Mouse (Mus musculus) olfactory bulb, adult 2 months (tissue): ENCODE measurements around the gene Nrxn3. TPM values are rescaled to one million over a fixed set of nuclear protein-coding genes. Genes with fewer than 3 reads are reported as not detected.

Source experiments
- H3K27ac ChIP-seq: fragments of 200-500 bp; 2 replicates; pipeline ENCODE4 v1.5.1; 2012; ENCODE audit warnings: low read depth, low read length; ENCODE audit not compliant: insufficient read depth
- H3K4me1 ChIP-seq: fragments of 200-500 bp; 2 replicates; pipeline ENCODE4 v1.6.1; 2012; ENCODE audit warnings: low read length; ENCODE audit not compliant: control insufficient read depth, insufficient read depth
- H3K4me3 ChIP-seq: fragments of 200-500 bp; 2 replicates; pipeline ENCODE4 v1.5.1; 2012; ENCODE audit warnings: mild to moderate bottlenecking, low read depth, low read length, moderate library complexity; ENCODE audit not compliant: insufficient read depth
- CTCF ChIP-seq: fragments of 200-500 bp; IDR thresholded peaks from 2 replicates; pipeline ENCODE4 v1.5.1; 2012; ENCODE audit warnings: low read depth, mild to moderate bottlenecking, low read length, moderate library complexity; ENCODE audit not compliant: insufficient read depth
- POLR2A ChIP-seq: fragments of 200-500 bp; IDR thresholded peaks from 2 replicates; pipeline ENCODE4 v1.6.1; 2012; ENCODE audit warnings: mild to moderate bottlenecking, low read depth, low read length, moderate library complexity; ENCODE audit not compliant: insufficient read depth
- WGBS: fragments of 180-500 bp; shearing (Covaris S2); methylation state at CpG from one replicate; pipeline ENCODE4 v1.1.7; 2018; 5-methylcytosine and 5-hydroxymethylcytosine counted together
- polyA plus RNA-seq: library from polyadenylated mRNA; stranded (reverse); fragments of >200 nt; gene quantifications from 2 replicates; pipeline ENCODE4 v1.2.4, GENCODE M21; 2012; ENCODE audit warnings: low replicate concordance; ENCODE audit not compliant: missing spikeins, insufficient read depth, insufficient read length

Nrxn3 gene
- polyA plus RNA-seq, 1 experiment, result not detected

GRCm38 (mm10) chr12:89470226-89470625, 747.5 kb downstream of the Nrxn3 start:
- 78% methylated on average over 2 of the region's 2 CpGs for WGBS
- Histone ChIP-seq H3K4me1 (no peaks in the 10 kb centered on the region), H3K27ac (no peak overlapping the region)

GRCm38 (mm10) chr12:89471289-89471688, 748.6 kb downstream of the Nrxn3 start:
- WGBS, result 35% methylated on average over 2 of the region's 2 CpGs
- no peak overlapping the region for H3K4me3 ChIP-seq
- H3K4me1 ChIP-seq, result no peaks in the 10 kb centered on the region
- H3K27ac ChIP-seq, result no peak overlapping the region
- no peak for TF ChIP-seq CTCF
- no peak for TF ChIP-seq POLR2A

More at GRCm38 (mm10) chr12:89470226-89470625, 747.5 kb downstream of the Nrxn3 start:
- H3K4me3 ChIP-seq, result no peak overlapping the region
- no peak for TF ChIP-seq CTCF
- TF ChIP-seq POLR2A, result no peak

- TF ChIP-seq POLR2A (no peak), CTCF (no peak)
- Histone ChIP-seq H3K27ac (no peak overlapping the region), H3K4me1 (no peaks in the 10 kb centered on the region), H3K4me3 (no peak overlapping the region)
- 31% methylated on average over 4 of the region's 4 CpGs for WGBS
Measured at GRCm38 (mm10) chr12:89471874-89472273, 749.2 kb downstream of the Nrxn3 start.

- no peak overlapping the region for H3K27ac ChIP-seq
- WGBS, result 11% methylated on average over 4 of the region's 4 CpGs
- TF ChIP-seq POLR2A, result no peak
- no peak for TF ChIP-seq CTCF
- no peak overlapping the region for H3K4me3 ChIP-seq
- H3K4me1 ChIP-seq, result no peaks in the 10 kb centered on the region
Measured at GRCm38 (mm10) chr12:89479096-89479495, 756.4 kb downstream of the Nrxn3 start.

- Histone ChIP-seq H3K27ac (no peak overlapping the region), H3K4me3 (no peak overlapping the region), H3K4me1 (no peaks in the 10 kb centered on the region)
- WGBS, result 54% methylated on average over 5 of the region's 5 CpGs
- TF ChIP-seq POLR2A, result no peak
- no peak for TF ChIP-seq CTCF
Measured at GRCm38 (mm10) chr12:89482223-89482622, 759.5 kb downstream of the Nrxn3 start.

- no peak for TF ChIP-seq POLR2A
- no peak for TF ChIP-seq CTCF
- 59% methylated on average over 3 of the region's 3 CpGs for WGBS
- Histone ChIP-seq H3K27ac (no peak overlapping the region), H3K4me3 (no peak overlapping the region), H3K4me1 (no peaks in the 10 kb centered on the region)
Measured at GRCm38 (mm10) chr12:89504026-89504425, 781.4 kb downstream of the Nrxn3 start.

GRCm38 (mm10) chr12:89505121-89505764, 782.6 kb downstream of the Nrxn3 start:
- no peak overlapping the region for H3K4me3 ChIP-seq
- TF ChIP-seq CTCF (no peak), POLR2A (no peak)
- 13% methylated on average over 2 of the region's 2 CpGs for WGBS
- no peak overlapping the region for H3K27ac ChIP-seq
- no peaks in the 10 kb centered on the region for H3K4me1 ChIP-seq

- Histone ChIP-seq H3K4me1 (no peaks in the 10 kb centered on the region), H3K27ac (no peak overlapping the region), H3K4me3 (no peak overlapping the region)
- TF ChIP-seq POLR2A, result no peak
- TF ChIP-seq CTCF, result no peak
Measured at GRCm38 (mm10) chr12:89508970-89509369, 786.3 kb downstream of the Nrxn3 start.

- 39% methylated on average over 7 of the region's 7 CpGs for WGBS
- Histone ChIP-seq H3K4me3 (no peak overlapping the region), H3K27ac (no peak overlapping the region), H3K4me1 (no peaks in the 10 kb centered on the region)
- no peak for TF ChIP-seq CTCF
- no peak for TF ChIP-seq POLR2A
Measured at GRCm38 (mm10) chr12:89513759-89514158, 791.1 kb downstream of the Nrxn3 start.
